ENCODE assay signal across 1 mouse cellular context in genomic region chr7:16400689-16401611, GRCm38 (mm10).
TF ChIP-seq lines count a peak whose summit lies in the region.

TSS of gene Zc3h4 (plus strand) at chr7:16400910.

TF ChIP-seq in MEL, 35 proteins besides CTCF, POLR2A, EP300 and RAD21 (continued from another document):
- TF ChIP-seq SMC3 (IDR thresholded peaks at IDR 0.05; ENCODE audit: low read depth, low read length) (no peak), MYB (IDR thresholded peaks at IDR 0.05; ENCODE audit: low read depth, low read length) (no peak), MEF2A (IDR thresholded peaks at IDR 0.05; ENCODE audit: extremely low read depth, insufficient replicate concordance, low read depth, low read length, poor library complexity, severe bottlenecking) (no peak)
TF ChIP-seq in MEL: peak in this region for 4.
